Mouse (Mus musculus): ENCODE measurements around the gene Cnnm3. TPM values are rescaled to one million over a fixed set of nuclear protein-coding genes. Genes with fewer than 3 reads are reported as not detected.
A peak's percentile ranks its signal among the peaks of the same experiment; 100 is the strongest.

The Cnnm3 gene
- polyA plus RNA-seq, 1 experiment = 10.2 TPM

- H3K4me3 ChIP-seq = no peak overlapping the region
- no peak overlapping the region for H3ac ChIP-seq (ENCODE audit: control insufficient read depth, insufficient read length)
- no peaks in the 10 kb centered on the region for H3K36me3 ChIP-seq (ENCODE audit: control insufficient read depth, insufficient read depth)
- no peaks in the 10 kb centered on the region for H3K27me3 ChIP-seq (ENCODE audit: control insufficient read depth, insufficient read depth, insufficient read length)
- TF ChIP-seq MYOD1 (IDR thresholded peaks at IDR 0.05; ENCODE audit: control insufficient read depth in 1 of 3, insufficient read length in 2 of 3, low read depth in 2 of 3) (peak in 1 of 3 experiments; percentile 15), E2F4 (IDR thresholded peaks at IDR 0.05; ENCODE audit: insufficient read depth) (no peak), SRF (IDR thresholded peaks at IDR 0.05; ENCODE audit: control insufficient read depth, insufficient read length, low read depth) (no peak), REST (IDR thresholded peaks at IDR 0.05; ENCODE audit: insufficient read depth, insufficient read length) (no peak), USF1 (IDR thresholded peaks at IDR 0.05; ENCODE audit: low read depth) (no peak)
- peaks cover 15% of the 10 kb centered on the region for H3K79me2 ChIP-seq (ENCODE audit: control insufficient read depth, insufficient read depth)
- H3K4me2 ChIP-seq (ENCODE audit: low read depth) = peak overlapping the region; percentile 98
These were observed 49.2 kb downstream of the Cnnm3 start for GRCm38 (mm10) chr1:36560903-36561302.

- Histone ChIP-seq H3K4me2 (ENCODE audit: low read depth) (peak overlapping the region; percentile 98), H3K36me3 (ENCODE audit: control insufficient read depth, insufficient read depth) (no peaks in the 10 kb centered on the region), H3K27me3 (ENCODE audit: control insufficient read depth, insufficient read depth, insufficient read length) (no peaks in the 10 kb centered on the region), H3K79me2 (ENCODE audit: control insufficient read depth, insufficient read depth) (peaks cover under 1% of the 10 kb centered on the region), H3K4me3 (no peak overlapping the region), H3ac (ENCODE audit: control insufficient read depth, insufficient read length) (no peak overlapping the region)
- TF ChIP-seq USF1 (IDR thresholded peaks at IDR 0.05; ENCODE audit: low read depth) = peak; percentile 7
- no peak for TF ChIP-seq SRF (IDR thresholded peaks at IDR 0.05; ENCODE audit: control insufficient read depth, insufficient read length, low read depth)
- TF ChIP-seq TCF12 (IDR thresholded peaks at IDR 0.05; ENCODE audit: insufficient read depth, poor library complexity, severe bottlenecking) = no peak
- TF ChIP-seq POLR2A (IDR thresholded peaks at IDR 0.05; ENCODE audit: insufficient read length, low read depth) = no peak
- no peak for TF ChIP-seq REST (IDR thresholded peaks at IDR 0.05; ENCODE audit: insufficient read depth, insufficient read length)
These were observed 50.7 kb downstream of the Cnnm3 start for GRCm38 (mm10) chr1:36562388-36562787.

GRCm38 (mm10) chr1:36563197-36563596, 51.5 kb downstream of the Cnnm3 start:
- no peaks in the 10 kb centered on the region for H3K27me3 ChIP-seq (ENCODE audit: control insufficient read depth, insufficient read depth, insufficient read length)
- no peaks in the 10 kb centered on the region for H3K36me3 ChIP-seq (ENCODE audit: control insufficient read depth, insufficient read depth)
- no peaks in the 10 kb centered on the region for H3K79me2 ChIP-seq (ENCODE audit: control insufficient read depth, insufficient read depth)
- TF ChIP-seq MAX (IDR thresholded peaks at IDR 0.05; ENCODE audit: low read depth) (no peak), REST (IDR thresholded peaks at IDR 0.05; ENCODE audit: insufficient read depth, insufficient read length) (no peak), E2F4 (IDR thresholded peaks at IDR 0.05; ENCODE audit: insufficient read depth) (no peak), SRF (IDR thresholded peaks at IDR 0.05; ENCODE audit: control insufficient read depth, insufficient read length, low read depth) (no peak), TCF12 (IDR thresholded peaks at IDR 0.05; ENCODE audit: insufficient read depth, poor library complexity, severe bottlenecking) (peak; percentile 42), POLR2A (IDR thresholded peaks at IDR 0.05; ENCODE audit: insufficient read length, low read depth) (no peak), MYOG (IDR thresholded peaks at IDR 0.05; ENCODE audit: control insufficient read depth in 1 of 3, insufficient read depth in 1 of 3, insufficient read length in 2 of 3, low read depth in 2 of 3) (peak; percentile 64 to 93 (median 67)), POLR2AphosphoS2 (IDR thresholded peaks at IDR 0.05; ENCODE audit: insufficient read length, low read depth) (no peak), TCF3 (IDR thresholded peaks at IDR 0.05; ENCODE audit: insufficient read length, low read depth) (peak; percentile 0), CEBPB (IDR thresholded peaks at IDR 0.05; ENCODE audit: insufficient read depth, poor library complexity, severe bottlenecking) (0 out of 2 replicates have a peak, but pooled peaks have one; percentile 9), USF1 (IDR thresholded peaks at IDR 0.05; ENCODE audit: low read depth) (no peak), MYOD1 (IDR thresholded peaks at IDR 0.05; ENCODE audit: control insufficient read depth in 1 of 3, insufficient read length in 2 of 3, low read depth in 2 of 3) (peak in 2 of 3 experiments; percentile 84 to 92)
- no peak overlapping the region for H3ac ChIP-seq (ENCODE audit: control insufficient read depth, insufficient read length)
- H3K4me3 ChIP-seq = no peak overlapping the region
- H3K4me2 ChIP-seq (ENCODE audit: low read depth) = peak overlapping the region; percentile 98

DNA sequence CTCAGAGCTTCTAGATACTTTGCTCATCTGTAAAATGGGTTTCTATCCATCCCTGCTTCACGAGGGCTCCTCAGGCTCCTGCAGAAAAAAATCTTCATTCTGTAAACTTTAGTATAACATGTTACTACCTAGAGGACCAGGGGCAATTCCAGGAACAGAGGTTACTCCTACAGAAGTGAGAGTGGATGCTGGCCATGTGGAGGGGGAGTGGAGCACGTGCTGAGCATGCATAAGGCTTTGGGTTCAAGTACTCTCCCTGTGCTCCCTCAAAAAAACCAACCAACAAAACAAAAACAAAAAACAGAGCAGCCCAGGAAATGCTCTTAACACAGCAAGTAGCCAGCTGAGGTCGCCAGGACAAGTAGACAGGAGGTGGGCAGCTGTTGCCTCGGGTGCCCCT, 52.0 kb downstream of the Cnnm3 start:
- H3K79me2 ChIP-seq (ENCODE audit: control insufficient read depth, insufficient read depth) = no peaks in the 10 kb centered on the region
- no peak overlapping the region for H3ac ChIP-seq (ENCODE audit: control insufficient read depth, insufficient read length)
- TF ChIP-seq MYOD1 (IDR thresholded peaks at IDR 0.05; ENCODE audit: control insufficient read depth in 1 of 3, insufficient read length in 2 of 3, low read depth in 2 of 3) = no peak
- TF ChIP-seq MYOG (IDR thresholded peaks at IDR 0.05; ENCODE audit: control insufficient read depth in 1 of 3, insufficient read depth in 1 of 3, insufficient read length in 2 of 3, low read depth in 2 of 3) = peak in 1 of 3 experiments; percentile 30
- H3K27me3 ChIP-seq (ENCODE audit: control insufficient read depth, insufficient read depth, insufficient read length) = no peaks in the 10 kb centered on the region
- H3K4me2 ChIP-seq (ENCODE audit: low read depth) = peak overlapping the region; percentile 98
- H3K36me3 ChIP-seq (ENCODE audit: control insufficient read depth, insufficient read depth) = no peaks in the 10 kb centered on the region
- no peak overlapping the region for H3K4me3 ChIP-seq

- TF ChIP-seq POLR2AphosphoS2 (IDR thresholded peaks at IDR 0.05; ENCODE audit: insufficient read length, low read depth) (peak; percentile 17), TCF3 (IDR thresholded peaks at IDR 0.05; ENCODE audit: insufficient read length, low read depth) (peak; percentile 80), USF1 (IDR thresholded peaks at IDR 0.05; ENCODE audit: low read depth) (no peak), MYOD1 (IDR thresholded peaks at IDR 0.05; ENCODE audit: control insufficient read depth in 1 of 3, insufficient read length in 2 of 3, low read depth in 2 of 3) (peak in 1 of 3 experiments; percentile 80), REST (IDR thresholded peaks at IDR 0.05; ENCODE audit: insufficient read depth, insufficient read length) (no peak), E2F4 (IDR thresholded peaks at IDR 0.05; ENCODE audit: insufficient read depth) (no peak), SRF (IDR thresholded peaks at IDR 0.05; ENCODE audit: control insufficient read depth, insufficient read length, low read depth) (no peak), TCF12 (IDR thresholded peaks at IDR 0.05; ENCODE audit: insufficient read depth, poor library complexity, severe bottlenecking) (peak; percentile 79), MYOG (IDR thresholded peaks at IDR 0.05; ENCODE audit: control insufficient read depth in 1 of 3, insufficient read depth in 1 of 3, insufficient read length in 2 of 3, low read depth in 2 of 3) (peak; percentile 37 to 76 (median 39)), CEBPB (IDR thresholded peaks at IDR 0.05; ENCODE audit: insufficient read depth, poor library complexity, severe bottlenecking) (no peak), MAX (IDR thresholded peaks at IDR 0.05; ENCODE audit: low read depth) (no peak), POLR2A (IDR thresholded peaks at IDR 0.05; ENCODE audit: insufficient read length, low read depth) (no peak)
These were observed 52.4 kb downstream of the Cnnm3 start for GRCm38 (mm10) chr1:36564101-36564500.

More at GRCm38 (mm10) chr1:36564101-36564500, 52.4 kb downstream of the Cnnm3 start:
- H3K79me2 ChIP-seq (ENCODE audit: control insufficient read depth, insufficient read depth) = no peaks in the 10 kb centered on the region
- no peaks in the 10 kb centered on the region for H3K27me3 ChIP-seq (ENCODE audit: control insufficient read depth, insufficient read depth, insufficient read length)
- peak overlapping the region; percentile 98 for H3K4me2 ChIP-seq (ENCODE audit: low read depth)
- no peak overlapping the region for H3K4me3 ChIP-seq
- H3ac ChIP-seq (ENCODE audit: control insufficient read depth, insufficient read length) = no peak overlapping the region
- no peaks in the 10 kb centered on the region for H3K36me3 ChIP-seq (ENCODE audit: control insufficient read depth, insufficient read depth)

Measured in myocyte (in vitro differentiated cells).